Mouse (Mus musculus): ENCODE results near the gene Cdh3. TPM values are rescaled to one million over a fixed set of nuclear protein-coding genes. Genes with fewer than 3 reads are reported as not detected.

Gene Cdh3
- polyA plus RNA-seq (2012): not detected in 2 replicates

DNA sequence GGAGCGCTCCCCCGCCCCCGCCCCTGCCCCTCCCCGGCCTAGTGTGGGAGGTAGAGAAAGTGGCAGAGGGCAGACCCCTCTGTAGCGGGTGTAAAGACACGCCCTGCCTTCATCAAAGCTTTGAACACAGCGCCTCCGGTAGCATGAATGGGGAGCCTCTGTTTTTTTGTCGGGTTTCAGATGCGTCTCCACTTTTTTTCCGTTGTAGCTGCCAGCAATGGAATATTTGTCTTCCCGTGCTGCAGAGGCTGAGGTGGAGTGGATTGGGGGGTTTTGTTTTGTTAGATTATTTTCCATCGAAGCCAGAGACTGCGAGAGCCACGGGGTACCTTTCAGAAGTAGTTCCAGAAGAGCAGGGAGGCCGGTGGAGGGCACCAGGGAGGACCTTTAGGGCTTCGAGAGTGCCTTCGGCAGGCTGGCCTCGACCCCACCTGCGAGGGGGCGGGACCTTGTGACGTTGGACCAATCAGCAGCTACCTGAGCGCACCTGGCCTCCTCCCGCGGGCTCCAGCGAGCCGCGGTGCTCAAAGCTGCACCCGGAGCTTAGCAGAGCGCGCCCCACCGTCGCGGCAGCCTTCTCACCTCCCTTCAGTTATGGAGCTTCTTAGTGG lies at the start of gene Cdh3:
Gene Cdh3 (plus strand): TSS at position 527 of the 611 bp plus-strand sequence.

DNA sequence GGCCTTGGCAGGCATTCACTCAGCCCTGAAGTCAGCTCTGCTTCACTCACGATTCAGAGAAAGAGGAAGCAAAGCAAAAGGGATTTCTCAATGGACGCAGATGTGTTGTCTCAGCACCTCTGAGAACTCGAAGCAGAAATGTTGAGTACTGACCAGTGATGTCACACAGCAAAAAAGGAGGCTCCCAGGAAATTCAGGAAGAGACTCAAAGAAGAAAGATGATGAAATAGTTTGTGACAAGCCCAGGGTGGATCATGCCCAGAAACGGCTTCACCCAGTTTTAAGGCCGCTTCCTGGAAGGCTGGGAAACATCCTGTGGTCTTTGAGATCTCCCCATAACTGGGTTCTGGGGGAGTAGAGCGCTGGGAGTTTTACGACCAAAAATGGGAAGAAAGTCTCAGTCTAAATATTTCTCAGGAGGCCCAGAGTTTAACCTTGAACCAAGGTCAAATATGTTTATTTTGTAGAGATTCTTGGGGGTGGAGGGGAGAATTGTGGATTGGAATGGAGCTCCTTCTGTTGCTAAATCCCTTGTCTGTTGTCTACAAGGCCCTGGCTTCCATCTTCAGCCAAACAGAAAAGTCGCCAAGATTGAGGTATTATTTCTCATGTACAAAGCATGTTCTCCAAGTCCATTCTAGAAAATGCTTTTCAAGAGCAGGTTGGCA lies 10.5 kb upstream of the Cdh3 start, which contains the start of gene 6030452D12Rik:
Gene 6030452D12Rik (plus strand): TSS at position 505 of the 668 bp plus-strand sequence.

GRCm38 (mm10) chr8:106573168-106573567 lies 62.5 kb downstream of the Cdh3 start, which contains the start of gene Gm10073:
Gene Gm10073 (minus strand): TSS chr8:106573461.

GRCm38 (mm10) chr8:106603131-106603819 lies 92.6 kb downstream of the Cdh3 start, which contains the start of gene Cdh1:
Gene Cdh1 (plus strand): TSS chr8:106603351.

Other genes with a start within 250 kb of the Cdh3 start
- 0.20 and 0.26 TPM in 2 replicates for gene Smpd3, start 172.9 kb upstream of the Cdh3 start, polyA plus RNA-seq (2012)
- 1.5 and 1.6 TPM in 2 replicates for gene Zfp90, start 95.6 kb upstream of the Cdh3 start, polyA plus RNA-seq (2012)
- gene 6030452D12Rik, start 10.4 kb upstream of the Cdh3 start, polyA plus RNA-seq (2012): not detected in 2 replicates
- gene Gm10073, start 62.6 kb downstream of the Cdh3 start, polyA plus RNA-seq (2012): 12.4 and 15.1 TPM in 2 replicates
- 0.49 and 1.6 TPM in 2 replicates for gene Cdh1, start 92.5 kb downstream of the Cdh3 start, polyA plus RNA-seq (2012)
- 3.1 and 3.4 TPM in 2 replicates for gene Tango6, start 172.2 kb downstream of the Cdh3 start, polyA plus RNA-seq (2012)

All from megakaryocyte-erythroid progenitor cell, adult 5 weeks (primary cell).